Mouse (Mus musculus) T-helper 17 cell (primary cell): ENCODE results near the gene Gm8220.
"Not testable (repeated sequence)": the region's sequence is repeated elsewhere in the genome, so short reads cannot be mapped to it uniquely, and the experiment has no call there.

ENCODE experiments used
- in situ Hi-C, 2 experiments: fragments of 300-600 bp; cut with MboI, MseI; formaldehyde crosslinking; loops; 1 replicate in 1 of 2; 2 replicates in 1 of 2; pipeline ENCODE4 v1.15.1; 2025; ENCODE audit warnings: high pct_unique_total_duplicates in 2 of 2

Gm8220 gene

GRCm38 (mm10) chr14:44285280-44285679 lies at the start of gene Gm8220:
Gene Gm8220, plus strand, starts transcription at chr14:44285580.
- in situ Hi-C loops = not testable (repeated sequence)

DNA sequence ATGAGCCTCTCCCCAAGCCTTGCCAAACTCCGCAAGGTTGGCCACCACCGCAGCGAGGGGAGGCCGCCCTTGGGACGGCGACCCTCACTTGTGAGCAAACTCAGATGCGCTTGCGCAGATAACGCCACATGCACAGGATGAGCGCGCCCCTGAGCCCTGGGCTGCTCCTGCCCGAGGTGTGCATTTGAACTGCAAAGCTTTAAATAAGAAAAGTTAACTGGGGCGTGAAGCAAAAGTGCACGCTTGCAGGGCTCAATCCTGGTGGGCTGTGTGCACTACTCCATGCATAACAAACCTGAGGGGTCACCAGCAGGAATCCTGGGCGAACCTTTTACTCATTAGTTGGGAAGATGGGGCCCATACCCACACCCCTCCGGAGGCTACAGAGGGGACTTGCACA lies 37.3 kb upstream of the Gm8220 start:
- in situ Hi-C loops = loop anchor here in 1 of 2 experiments (10.0 kb wide), 2 partner anchors 713 to 1793 kb away; no protein-coding TSS in a partner anchor

GRCm38 (mm10) chr14:44312049-44312448 lies 26.7 kb downstream of the Gm8220 start:
- in situ Hi-C loops = loop anchor here in 1 of 2 experiments (5.0 kb wide), 1 partner anchor 70 kb away; no protein-coding TSS in a partner anchor

GRCm38 (mm10) chr14:44338484-44338883 lies 53.1 kb downstream of the Gm8220 start, which contains the start of gene Gm5930:
Gene Gm5930, minus strand, starts transcription at chr14:44338584.
- in situ Hi-C loops = loop anchor here in 1 of 2 experiments (5.0 kb wide), 1 partner anchor 74 kb away; the partner anchor contains the start of gene Gm3371
